Mouse (Mus musculus): ENCODE data around the gene Lsm2. TPM values are rescaled to one million over a fixed set of nuclear protein-coding genes. Genes with fewer than 3 reads are reported as not detected.
"Not testable (repeated sequence)": the region's sequence is repeated elsewhere in the genome, so short reads cannot be mapped to it uniquely, and the experiment has no call there.

Gene Lsm2
- polyA plus RNA-seq, 1 experiment = 579 TPM

GRCm38 (mm10) chr17:34984218-34984617, 2.6 kb downstream of the Lsm2 start:
- Histone ChIP-seq H3K36me3 (ENCODE audit: control insufficient read depth, insufficient read depth, low read length) (no peaks in the 10 kb centered on the region), H3K27me3 (ENCODE audit: control insufficient read depth, insufficient read depth, low read length) (no peaks in the 10 kb centered on the region), H3K27ac (ENCODE audit: control insufficient read depth, insufficient read depth, low read depth, low read length) (no peak overlapping the region), H3K4me1 (ENCODE audit: control insufficient read depth, insufficient read depth, low read length) (peaks cover 2% of the 10 kb centered on the region; the same call in 1 of the 2 replicates), H3K4me3 (ENCODE audit: control insufficient read depth, low read depth, low read length) (no peak overlapping the region)
- TF ChIP-seq POLR2A (IDR thresholded peaks at IDR 0.05; ENCODE audit: control insufficient read depth, low read depth, low read length) (no peak), CTCF (IDR thresholded peaks at IDR 0.05; ENCODE audit: control insufficient read depth, insufficient read depth, insufficient replicate concordance, low read depth, low read length) (no peak)

- Histone ChIP-seq H3K27ac (ENCODE audit: control insufficient read depth, insufficient read depth, low read depth, low read length) (no peak overlapping the region), H3K36me3 (ENCODE audit: control insufficient read depth, insufficient read depth, low read length) (no peaks in the 10 kb centered on the region), H3K4me3 (ENCODE audit: control insufficient read depth, low read depth, low read length) (no peak overlapping the region), H3K4me1 (ENCODE audit: control insufficient read depth, insufficient read depth, low read length) (no peaks in the 10 kb centered on the region; the same call in 1 of the 2 replicates), H3K27me3 (ENCODE audit: control insufficient read depth, insufficient read depth, low read length) (no peaks in the 10 kb centered on the region)
- TF ChIP-seq POLR2A (IDR thresholded peaks at IDR 0.05; ENCODE audit: control insufficient read depth, low read depth, low read length) (no peak), CTCF (IDR thresholded peaks at IDR 0.05; ENCODE audit: control insufficient read depth, insufficient read depth, insufficient replicate concordance, low read depth, low read length) (no peak)
Measured at GRCm38 (mm10) chr17:34994751-34995150, 13.1 kb downstream of the Lsm2 start.

GRCm38 (mm10) chr17:34995192-34995591, 13.5 kb downstream of the Lsm2 start:
- H3K4me1 ChIP-seq (ENCODE audit: control insufficient read depth, insufficient read depth, low read length); H3K36me3 ChIP-seq (ENCODE audit: control insufficient read depth, insufficient read depth, low read length); H3K27ac ChIP-seq (ENCODE audit: control insufficient read depth, insufficient read depth, low read depth, low read length): not testable (repeated sequence)

GRCm38 (mm10) chr17:34995927-34996326, 14.3 kb downstream of the Lsm2 start:
- H3K4me3 ChIP-seq (ENCODE audit: control insufficient read depth, low read depth, low read length) = not testable (repeated sequence)
- peak overlapping the region; percentile 87 for H3K27ac ChIP-seq (ENCODE audit: control insufficient read depth, insufficient read depth, low read depth, low read length)

More at GRCm38 (mm10) chr17:34995192-34995591, 13.5 kb downstream of the Lsm2 start:
- H3K4me3 ChIP-seq (ENCODE audit: control insufficient read depth, low read depth, low read length); H3K27me3 ChIP-seq (ENCODE audit: control insufficient read depth, insufficient read depth, low read length): not testable (repeated sequence)

GRCm38 (mm10) chr17:34996411-34997141, 14.9 kb downstream of the Lsm2 start:
- Histone ChIP-seq H3K27ac (ENCODE audit: control insufficient read depth, insufficient read depth, low read depth, low read length) (no peak overlapping the region; the same call in 1 of the 2 replicates), H3K4me1 (ENCODE audit: control insufficient read depth, insufficient read depth, low read length) (peaks cover 4% of the 10 kb centered on the region), H3K4me3 (ENCODE audit: control insufficient read depth, low read depth, low read length) (no peak overlapping the region), H3K36me3 (ENCODE audit: control insufficient read depth, insufficient read depth, low read length) (no peaks in the 10 kb centered on the region), H3K27me3 (ENCODE audit: control insufficient read depth, insufficient read depth, low read length) (no peaks in the 10 kb centered on the region)
- TF ChIP-seq POLR2A (IDR thresholded peaks at IDR 0.05; ENCODE audit: control insufficient read depth, low read depth, low read length) = no peak
- no peak for TF ChIP-seq CTCF (IDR thresholded peaks at IDR 0.05; ENCODE audit: control insufficient read depth, insufficient read depth, insufficient replicate concordance, low read depth, low read length)

More at GRCm38 (mm10) chr17:34995927-34996326, 14.3 kb downstream of the Lsm2 start:
- not testable (repeated sequence) for H3K4me1 ChIP-seq (ENCODE audit: control insufficient read depth, insufficient read depth, low read length); H3K27me3 ChIP-seq (ENCODE audit: control insufficient read depth, insufficient read depth, low read length); H3K36me3 ChIP-seq (ENCODE audit: control insufficient read depth, insufficient read depth, low read length)

GRCm38 (mm10) chr17:34997142-34997483, 15.5 kb downstream of the Lsm2 start:
- Histone ChIP-seq H3K4me3 (ENCODE audit: control insufficient read depth, low read depth, low read length) (no peak overlapping the region), H3K27me3 (ENCODE audit: control insufficient read depth, insufficient read depth, low read length) (no peaks in the 10 kb centered on the region), H3K36me3 (ENCODE audit: control insufficient read depth, insufficient read depth, low read length) (no peaks in the 10 kb centered on the region), H3K4me1 (ENCODE audit: control insufficient read depth, insufficient read depth, low read length) (peaks cover 9% of the 10 kb centered on the region), H3K27ac (ENCODE audit: control insufficient read depth, insufficient read depth, low read depth, low read length) (no peak overlapping the region)
- TF ChIP-seq CTCF (IDR thresholded peaks at IDR 0.05; ENCODE audit: control insufficient read depth, insufficient read depth, insufficient replicate concordance, low read depth, low read length) (no peak), POLR2A (IDR thresholded peaks at IDR 0.05; ENCODE audit: control insufficient read depth, low read depth, low read length) (no peak)

GRCm38 (mm10) chr17:34998526-34999430, 17.1 kb downstream of the Lsm2 start:
- no peak overlapping the region for H3K4me3 ChIP-seq (ENCODE audit: control insufficient read depth, low read depth, low read length)
- no peaks in the 10 kb centered on the region for H3K27me3 ChIP-seq (ENCODE audit: control insufficient read depth, insufficient read depth, low read length)
- H3K27ac ChIP-seq (ENCODE audit: control insufficient read depth, insufficient read depth, low read depth, low read length) = no peak overlapping the region
- TF ChIP-seq POLR2A (IDR thresholded peaks at IDR 0.05; ENCODE audit: control insufficient read depth, low read depth, low read length) = no peak
- no peak for TF ChIP-seq CTCF (IDR thresholded peaks at IDR 0.05; ENCODE audit: control insufficient read depth, insufficient read depth, insufficient replicate concordance, low read depth, low read length)
- H3K36me3 ChIP-seq (ENCODE audit: control insufficient read depth, insufficient read depth, low read length) = no peaks in the 10 kb centered on the region
- peaks cover 13% of the 10 kb centered on the region for H3K4me1 ChIP-seq (ENCODE audit: control insufficient read depth, insufficient read depth, low read length)

GRCm38 (mm10) chr17:34999871-35000716, 18.4 kb downstream of the Lsm2 start:
- not testable (repeated sequence) for H3K36me3 ChIP-seq (ENCODE audit: control insufficient read depth, insufficient read depth, low read length)
- peak overlapping the region; percentile 94 for H3K4me3 ChIP-seq (ENCODE audit: control insufficient read depth, low read depth, low read length)
- H3K4me1 ChIP-seq (ENCODE audit: control insufficient read depth, insufficient read depth, low read length) = peaks cover 13% of the 10 kb centered on the region

More at GRCm38 (mm10) chr17:34999871-35000716, 18.4 kb downstream of the Lsm2 start:
- not testable (repeated sequence) for H3K27me3 ChIP-seq (ENCODE audit: control insufficient read depth, insufficient read depth, low read length)
- H3K27ac ChIP-seq (ENCODE audit: control insufficient read depth, insufficient read depth, low read depth, low read length) = peak overlapping the region; percentile 94; the same call in 1 of the 2 replicates

All from testis, adult 2 months (tissue).